ENCODE assay signal across 9 mouse cellular contexts in genomic region chr5:128953278-128954070, GRCm38 (mm10). TPM values are rescaled to one million over a fixed set of nuclear protein-coding genes. Genes with fewer than 3 reads are reported as not detected.
DNase-seq lines count a peak whose midpoint lies in the region; ATAC-seq and TF ChIP-seq lines count a peak whose summit lies in the region.
"Had no signal": no experiment of that assay in that cellular context is flagged by ENCODE, and none has a peak within 500 bp of the region (broad histone marks: within the 10 kb centered on the region; RNA-seq: fewer than 3 reads in every experiment).

TSS of gene Rimbp2 (minus strand) at chr5:128953486.

- 10% methylated on average over 16 of the region's 17 CpGs for WGBS in forebrain, embryonic 15.5 days
- 6% methylated on average over 17 of the region's 17 CpGs for WGBS in midbrain, embryonic 14.5 days

- peak within 1 kb of the TSS; percentile 82 for H3K27ac ChIP-seq in forebrain, embryonic 15.5 days (replicated peaks)
- peak within 1 kb of the TSS; percentile 89 for H3K27ac ChIP-seq in midbrain, embryonic 14.5 days (replicated peaks; ENCODE audit: low read depth, low read length)

- H3K4me2 ChIP-seq in forebrain, embryonic 15.5 days (replicated peaks): peak within 1 kb of the TSS; percentile 83
- H3K4me2 ChIP-seq in midbrain, embryonic 14.5 days (ENCODE audit: low read length): peak within 1 kb of the TSS; percentile 80

- H3K9ac ChIP-seq in forebrain, embryonic 15.5 days (replicated peaks): peak within 1 kb of the TSS; percentile 62
- peak within 1 kb of the TSS; percentile 79 for H3K9ac ChIP-seq in midbrain, embryonic 14.5 days (replicated peaks; ENCODE audit: low read length)

- TF ChIP-seq CTCF in E14TG2a.4 (conservative IDR thresholded peaks at IDR 0.05; ENCODE audit: low read length): peak; percentile 17; the same call in 1 of the 2 replicates

- H3K4me1 ChIP-seq in E14TG2a.4 (replicated peaks; ENCODE audit: low read depth, low read length): peaks cover 26% of the 10 kb centered on the region
- peaks cover 17% of the 10 kb centered on the region for H3K4me1 ChIP-seq in forebrain, embryonic 15.5 days
- H3K4me1 ChIP-seq in midbrain, embryonic 14.5 days (ENCODE audit: control insufficient read depth, insufficient read depth, low read length): peaks cover 4% of the 10 kb centered on the region; the same call in 1 of the 2 replicates

- peaks cover 22% of the 10 kb centered on the region for H3K27me3 ChIP-seq in E14TG2a.4 (ENCODE audit: insufficient read depth, low read length)
- H3K27me3 ChIP-seq in forebrain, embryonic 15.5 days: no peaks in the 10 kb centered on the region
- H3K27me3 ChIP-seq in midbrain, embryonic 14.5 days (ENCODE audit: control insufficient read depth, insufficient read depth, low read length): no peaks in the 10 kb centered on the region

- DNase-seq in adrenal gland, adult (ENCODE audit: inconsistent age in 2 of 2, low spot score in 1 of 2): peak; percentile 22 to 35
- no peak for DNase-seq in adrenal gland, adult 18-20 months (ENCODE audit: low spot score in 2 of 2)
- peak; percentile 64 to 68 for DNase-seq in layer of hippocampus, postnatal 10 days (ENCODE audit: low spot score in 2 of 2)
- peak; percentile 83 for DNase-seq in midbrain, embryonic 14.5 days
- no peak for DNase-seq in spleen, adult 12 weeks (ENCODE audit: low spot score)
- DNase-seq in gastrocnemius, adult 18-20 months (ENCODE audit: low spot score): no peak

- no peaks in the 10 kb centered on the region for H3K9me3 ChIP-seq in E14TG2a.4 (ENCODE audit: low read length)
- no peaks in the 10 kb centered on the region for H3K9me3 ChIP-seq in forebrain, embryonic 15.5 days
- H3K9me3 ChIP-seq in midbrain, embryonic 14.5 days (ENCODE audit: control insufficient read depth, low read length): peaks cover 3% of the 10 kb centered on the region; the same call in 1 of the 2 replicates

- no peaks in the 10 kb centered on the region for H3K36me3 ChIP-seq in E14TG2a.4 (ENCODE audit: insufficient read depth, low read length)
- no peaks in the 10 kb centered on the region for H3K36me3 ChIP-seq in forebrain, embryonic 15.5 days
- H3K36me3 ChIP-seq in midbrain, embryonic 14.5 days (ENCODE audit: control insufficient read depth, insufficient read depth, low read length): no peaks in the 10 kb centered on the region

- H3K4me3 ChIP-seq in E14TG2a.4 (replicated peaks; ENCODE audit: low read length): peak within 1 kb of the TSS; percentile 69
- H3K4me3 ChIP-seq in forebrain, embryonic 15.5 days: peak within 1 kb of the TSS; percentile 56
- H3K4me3 ChIP-seq in midbrain, embryonic 14.5 days (replicated peaks; ENCODE audit: low read depth, low read length): peak within 1 kb of the TSS; percentile 59
- H3K4me3 ChIP-seq: erythroblast, embryonic 14.5 days had no signal

- peak; percentile 62 for ATAC-seq in forebrain, embryonic 15.5 days (replicated peaks)
- peak; percentile 58 for ATAC-seq in midbrain, embryonic 14.5 days (ENCODE audit: low FRiP score, low TSS enrichment)

RNA-seq across cellular contexts. Expression of gene Rimbp2, which starts in this region (rescaled TPM):
- total RNA-seq in adrenal gland, adult 18-20 months (2021): 1 to 10 TPM; 4.0 to 5.3 TPM
- 3.2 and 3.4 TPM in 2 replicates for polyA plus RNA-seq in forebrain, embryonic 15.5 days (2015; fragmentation: Nextera tagmentation; extraction: Ambion mirVana)
- 10 to 100 TPM; 91.4 to 98.4 TPM for total RNA-seq in layer of hippocampus, postnatal 10 days (2021)
- 5.1 and 5.8 TPM in 2 replicates for polyA plus RNA-seq in midbrain, embryonic 14.5 days (2014; fragmentation: Nextera tagmentation; extraction: Ambion mirVana)
- not detected for total RNA-seq in gastrocnemius, adult 18-20 months (2021)
- polyA plus RNA-seq: erythroblast, embryonic 14.5 days had no signal

Comparison
In these comparisons a context has a peak if more than half of its experiments do, and no peak if none do; other contexts are left out.
1. RNA of gene Rimbp2 (total RNA-seq): 91.4 to 98.4 TPM in layer of hippocampus, postnatal 10 days; 4.0 to 5.3 TPM in adrenal gland, adult 18-20 months and not detected in gastrocnemius, adult 18-20 months; every median in the first group is over 10 times any median in the second.
2. DNase-seq: peak in adrenal gland, adult (2 of 2), layer of hippocampus, postnatal 10 days (2 of 2) and midbrain, embryonic 14.5 days (single experiment); none in adrenal gland, adult 18-20 months (0 of 2), spleen, adult 12 weeks (single experiment) and gastrocnemius, adult 18-20 months (single experiment).
3. Peak in every context shown above with its lines, with median percentiles within 50 percentile points of each other: H3K4me3 ChIP-seq.